Mouse (Mus musculus) adipocyte (in vitro differentiated cells): ENCODE measurements around the gene Hist1h3c.
"Not testable (repeated sequence)": the region's sequence is repeated elsewhere in the genome, so short reads cannot be mapped to it uniquely, and the experiment has no call there.

ENCODE experiments used
- DNase-seq: peaks from one replicate; pipeline ENCODE4 v3.0.0-alpha.2; 2016; ENCODE audit warnings: low spot score

Hist1h3c gene

DNA sequence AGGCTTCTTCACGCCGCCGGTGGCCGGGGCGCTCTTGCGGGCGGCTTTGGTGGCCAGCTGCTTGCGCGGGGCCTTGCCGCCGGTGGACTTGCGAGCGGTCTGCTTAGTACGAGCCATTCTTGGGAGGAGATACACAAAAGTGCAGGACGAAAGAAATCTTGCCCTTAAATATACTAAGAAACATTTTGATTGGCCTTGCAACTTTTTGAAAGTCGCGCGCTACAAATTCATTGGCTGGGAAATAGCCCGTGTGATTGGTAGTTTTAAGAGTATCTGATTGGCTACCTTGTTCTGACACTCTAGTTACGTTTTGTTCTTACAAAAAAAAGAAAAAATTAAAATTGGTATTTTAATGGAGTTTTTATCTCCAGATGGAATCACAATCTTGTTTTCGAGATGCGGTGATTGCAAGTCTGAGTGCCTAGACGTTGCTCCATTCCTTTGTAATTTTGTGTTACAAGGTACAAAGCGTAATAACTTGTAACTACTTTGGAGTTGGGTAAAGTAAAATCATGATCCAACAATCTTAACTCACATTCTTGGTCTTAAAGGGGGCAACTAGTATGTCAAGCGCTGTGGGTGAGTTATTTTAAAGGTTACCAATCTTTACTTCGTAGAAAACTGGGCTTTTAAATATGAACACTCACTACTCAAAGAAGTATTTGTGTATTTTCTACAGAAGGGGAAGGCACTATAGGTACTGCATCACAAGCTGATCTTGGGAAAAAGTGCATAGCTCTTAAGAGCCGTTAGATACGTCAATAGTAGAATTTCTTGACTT is at the start of gene Hist1h3c:
Gene Hist1h3c, minus strand, starts transcription at position 222 of the 781 bp plus-strand sequence.
- DNase-seq = peak; percentile 93

DNA sequence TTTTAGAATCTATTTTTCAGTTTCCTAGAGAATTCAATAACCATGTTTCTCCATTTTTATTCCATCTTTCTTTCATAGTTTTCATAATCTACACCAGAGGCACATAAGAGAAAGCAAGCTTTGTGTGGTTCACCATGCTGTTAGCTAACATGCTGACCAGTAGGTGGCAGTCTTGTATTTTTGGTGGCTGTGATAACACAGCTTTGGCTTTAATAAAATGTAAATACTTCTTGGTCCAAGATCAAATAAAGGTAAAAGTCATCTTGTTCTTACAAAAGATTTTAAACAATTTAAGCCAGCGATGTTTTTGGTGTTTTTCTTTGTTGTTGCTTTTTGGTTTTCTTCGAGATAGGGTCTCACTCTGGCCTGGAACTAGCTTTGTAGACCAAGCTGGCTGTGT is 47.1 kb upstream of the Hist1h3c start:
- DNase-seq = peak; percentile 72

DNA sequence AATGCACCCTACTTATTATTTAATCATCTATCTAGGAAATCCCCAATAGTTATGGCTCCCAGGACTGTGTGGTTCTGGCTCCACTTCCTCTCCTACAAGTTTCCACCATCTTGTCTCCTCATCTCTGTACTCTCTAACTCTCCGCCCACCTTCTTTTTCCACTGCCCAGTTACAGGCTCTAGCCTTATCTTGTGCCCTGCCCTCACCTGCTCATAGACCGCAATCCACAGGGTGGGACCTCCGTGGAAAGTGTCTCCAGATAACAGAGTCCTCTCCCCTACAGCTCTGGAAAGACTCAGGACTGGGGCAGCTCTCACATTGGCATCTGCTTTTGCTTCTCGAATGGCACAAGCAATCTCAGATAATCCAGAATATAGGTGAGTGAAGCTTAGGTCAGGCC is 33.6 kb upstream of the Hist1h3c start:
- no peak for DNase-seq

DNA sequence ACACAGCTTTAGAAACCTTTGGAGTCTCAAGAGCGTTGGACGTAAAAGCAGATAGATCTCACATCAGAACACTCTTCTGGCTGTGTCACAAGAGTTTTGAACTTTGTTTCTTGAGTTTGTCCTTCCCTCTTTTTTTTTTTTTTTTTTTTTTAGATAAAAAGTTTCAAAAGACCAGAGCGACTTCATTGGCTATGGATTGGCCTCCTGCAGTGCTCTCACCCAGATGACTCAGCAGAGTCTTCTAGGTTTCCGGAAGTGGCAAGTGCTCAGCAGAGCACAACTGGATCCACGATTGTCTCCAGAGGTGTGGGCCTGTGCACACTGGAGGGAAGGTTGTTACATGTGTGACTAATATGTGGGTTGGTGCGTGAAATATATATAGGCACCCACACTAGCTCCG is 32.9 kb upstream of the Hist1h3c start:
- no peak for DNase-seq

DNA sequence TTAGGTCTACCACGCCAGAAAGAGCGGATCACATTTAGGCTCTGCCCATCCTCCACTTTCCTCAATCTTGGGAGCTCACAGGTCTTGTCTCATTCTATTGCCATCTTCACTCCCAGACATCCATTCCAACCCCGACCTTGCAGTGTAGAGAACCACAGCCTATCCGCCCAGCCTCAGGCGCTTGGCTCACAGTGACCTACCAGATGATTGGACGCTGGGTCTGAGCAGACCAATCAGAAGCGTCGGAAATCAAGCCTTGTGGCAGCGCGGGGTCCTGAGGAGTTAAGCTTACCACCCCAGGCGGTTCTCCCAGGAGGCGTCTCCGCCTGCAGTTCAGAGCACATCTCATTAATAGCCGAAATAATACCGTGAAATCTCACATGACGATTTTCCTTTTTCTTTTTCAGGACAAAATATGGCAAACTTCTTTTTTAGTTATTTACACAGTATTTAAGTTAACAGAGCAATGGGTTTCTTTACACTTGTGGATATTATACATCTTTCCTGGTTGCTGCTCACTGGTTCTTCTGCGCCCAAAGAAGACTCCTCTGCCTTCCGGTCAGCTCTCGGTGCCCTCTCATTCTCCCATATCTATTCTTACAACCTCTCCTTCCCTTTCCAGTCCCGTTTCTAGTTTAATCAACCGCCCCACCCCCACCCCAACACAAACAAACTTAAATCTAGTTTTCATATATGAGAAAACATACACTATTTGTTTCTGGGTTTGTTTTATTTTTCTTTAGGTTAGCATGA is 27.3 kb upstream of the Hist1h3c start:
- no peak for DNase-seq

DNA sequence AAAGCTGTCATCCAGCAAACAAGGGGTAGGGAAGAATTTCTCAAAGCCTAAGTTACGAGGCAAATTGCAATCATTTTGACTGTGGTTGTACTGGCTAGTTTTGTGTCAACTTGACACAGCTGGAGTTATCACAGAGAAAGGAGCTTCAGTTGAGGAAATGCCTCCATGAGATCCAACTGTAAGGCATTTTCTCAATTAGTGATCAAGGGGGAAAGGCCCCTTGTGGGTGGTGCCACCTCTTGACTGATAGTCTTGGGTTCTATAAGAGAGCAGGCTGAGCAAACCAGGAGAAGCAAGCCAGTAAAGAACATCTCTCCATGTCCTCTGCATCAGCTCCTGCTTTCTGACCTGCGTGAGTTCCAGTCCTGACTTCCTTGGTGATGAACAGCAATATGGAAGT is 24.2 kb upstream of the Hist1h3c start, which contains the start of gene Trim38:
Gene Trim38, plus strand, starts transcription at position 301 of the 400 bp plus-strand sequence.
- DNase-seq = not testable (repeated sequence)

DNA sequence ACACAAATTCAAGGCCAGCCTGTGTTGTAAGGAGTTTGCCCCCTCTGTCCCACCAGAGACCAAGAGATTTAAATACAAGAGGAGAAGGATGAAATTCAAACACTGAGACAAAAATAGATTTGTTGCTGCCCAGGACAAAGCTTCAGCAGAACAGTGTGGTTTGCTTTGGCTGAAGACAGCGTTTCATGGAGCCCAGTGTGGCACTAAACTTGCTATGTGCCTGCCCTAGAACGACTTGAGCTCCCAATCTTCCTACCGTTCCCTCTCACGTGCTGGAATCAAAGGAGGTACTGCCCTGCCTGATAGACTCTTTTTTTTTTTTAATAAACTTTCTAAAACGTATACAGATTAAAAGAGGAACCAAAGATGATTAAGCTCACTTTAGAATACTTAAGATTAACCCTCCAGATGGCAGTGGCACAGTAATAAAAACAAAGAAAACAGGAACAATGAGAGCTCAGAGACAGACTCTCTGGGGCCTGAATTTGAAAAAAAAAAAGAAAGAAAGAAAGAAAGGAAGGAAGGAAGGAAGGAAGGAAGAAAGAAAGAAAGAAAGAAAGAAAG is 23.5 kb upstream of the Hist1h3c start:
- no peak for DNase-seq

DNA sequence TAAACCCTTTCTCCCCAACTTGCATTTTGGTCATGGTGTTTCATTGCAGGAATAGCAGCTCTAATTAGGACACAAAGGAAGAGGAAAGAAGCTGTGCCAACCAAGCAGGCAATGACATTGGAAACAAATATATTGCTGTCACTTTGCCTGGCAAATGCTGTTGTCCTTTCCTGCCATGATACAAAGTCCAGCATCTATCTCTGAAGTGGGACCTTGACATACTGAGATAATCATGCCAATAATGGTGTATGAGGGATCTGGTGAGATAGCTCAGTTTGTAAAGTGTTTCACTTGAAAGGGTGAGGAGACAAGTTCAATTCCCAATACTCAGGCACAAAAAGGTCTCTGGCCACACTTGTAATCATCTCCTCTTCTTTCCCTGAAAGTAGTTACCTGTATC is 21.4 kb upstream of the Hist1h3c start:
- no peak for DNase-seq

DNA sequence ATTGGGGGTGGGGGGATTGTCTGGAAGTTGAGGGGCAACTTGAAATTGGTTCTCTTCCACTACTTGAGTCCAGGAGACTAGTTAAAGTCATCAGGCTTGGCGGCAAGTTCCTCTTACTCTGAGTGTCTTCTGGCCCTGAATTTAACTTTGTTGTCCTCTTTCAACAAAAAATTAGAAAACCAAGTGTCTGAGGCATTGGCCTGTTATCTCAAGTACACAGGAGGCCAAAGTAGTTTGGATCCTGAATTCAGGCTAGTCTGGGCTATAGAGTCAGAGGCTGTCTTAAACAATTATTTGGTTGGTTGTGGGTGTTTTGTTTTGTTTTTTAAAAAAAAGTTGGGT is 19.7 kb upstream of the Hist1h3c start:
- no peak for DNase-seq

DNA sequence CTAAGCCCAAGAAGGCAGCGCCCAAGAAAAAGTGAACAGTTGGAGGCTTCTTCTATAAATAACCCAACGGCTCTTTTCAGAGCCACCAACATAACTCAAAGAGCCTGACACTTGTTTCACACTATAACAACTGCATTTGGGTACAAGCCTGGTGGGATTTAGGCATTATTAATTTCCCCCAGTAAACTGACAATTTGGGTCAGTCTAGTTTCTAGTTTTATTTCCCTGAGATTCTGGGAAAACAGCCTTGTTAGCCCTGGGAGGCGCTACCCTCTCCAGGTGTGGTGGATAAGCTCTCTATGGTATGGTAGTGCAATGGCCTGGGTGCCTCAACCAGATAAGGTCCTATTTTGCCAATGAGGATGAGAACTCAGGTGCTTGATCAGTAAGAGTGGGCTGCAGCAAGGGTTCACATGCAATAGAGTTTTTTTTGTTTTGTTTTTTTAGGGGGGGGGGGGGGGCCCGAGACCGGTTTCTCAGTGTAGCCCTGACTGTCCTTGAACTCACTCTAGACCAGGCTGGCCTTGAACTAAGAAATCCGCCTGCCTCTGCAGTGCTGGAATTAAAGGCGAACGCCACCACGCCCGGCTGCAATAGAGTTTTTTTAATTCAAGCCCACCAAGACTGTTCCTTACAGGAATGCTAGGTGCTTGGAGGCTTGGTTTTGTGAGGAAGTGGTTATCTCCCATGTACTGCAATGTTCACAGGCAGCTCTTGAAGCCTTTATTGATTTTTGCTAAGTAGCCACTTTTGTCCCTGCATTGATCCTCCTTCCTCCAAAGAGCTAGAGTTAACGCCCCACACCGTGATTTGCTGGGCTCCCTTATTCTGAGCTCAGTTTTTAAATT is 19.1 kb upstream of the Hist1h3c start:
- no peak for DNase-seq

DNA sequence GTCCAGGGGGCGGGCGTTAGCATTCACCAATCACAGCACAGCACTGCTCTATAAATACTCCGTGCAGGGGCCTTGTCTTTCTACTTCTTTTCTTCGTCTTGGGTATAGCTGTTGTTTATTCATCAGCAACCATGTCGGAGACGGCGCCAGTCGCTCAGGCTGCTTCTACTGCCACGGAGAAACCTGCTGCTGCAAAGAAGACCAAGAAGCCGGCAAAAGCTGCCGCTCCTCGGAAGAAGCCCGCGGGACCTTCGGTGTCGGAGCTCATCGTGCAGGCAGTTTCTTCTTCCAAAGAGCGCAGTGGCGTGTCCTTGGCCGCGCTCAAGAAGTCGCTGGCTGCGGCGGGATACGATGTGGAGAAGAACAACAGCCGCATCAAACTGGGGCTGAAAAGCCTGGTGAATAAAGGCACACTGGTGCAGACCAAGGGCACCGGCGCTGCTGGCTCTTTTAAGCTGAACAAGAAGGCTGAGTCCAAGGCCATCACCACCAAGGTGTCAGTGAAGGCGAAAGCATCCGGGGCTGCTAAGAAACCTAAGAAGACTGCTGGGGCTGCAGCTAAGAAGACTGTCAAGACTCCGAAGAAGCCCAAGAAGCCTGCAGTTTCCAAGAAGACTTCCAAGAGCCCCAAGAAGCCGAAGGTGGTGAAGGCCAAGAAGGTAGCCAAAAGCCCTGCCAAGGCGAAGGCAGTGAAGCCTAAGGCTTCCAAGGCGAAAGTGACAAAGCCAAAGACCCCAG is 18.4 kb upstream of the Hist1h3c start, which contains the start of gene Hist1h1a:
Gene Hist1h1a, plus strand, starts transcription at position 81 of the 738 bp plus-strand sequence.
- no peak for DNase-seq

DNA sequence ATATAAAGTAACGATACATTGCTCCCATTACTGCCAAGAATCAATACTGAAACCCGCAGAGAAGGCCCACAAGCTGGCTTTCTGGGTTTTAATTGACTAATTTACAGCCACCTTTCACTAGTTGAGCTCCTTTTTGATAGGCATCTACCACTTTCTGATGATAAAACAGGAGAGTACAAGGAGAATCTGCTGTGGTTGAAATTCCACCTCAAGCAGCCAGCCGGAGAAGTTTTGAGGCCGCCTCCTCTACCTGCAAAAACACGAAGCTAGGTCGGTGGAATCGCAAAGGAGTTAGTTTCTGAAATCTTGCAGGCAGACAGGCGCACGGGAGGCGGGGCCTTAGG is 17.8 kb upstream of the Hist1h3c start:
- no peak for DNase-seq

DNA sequence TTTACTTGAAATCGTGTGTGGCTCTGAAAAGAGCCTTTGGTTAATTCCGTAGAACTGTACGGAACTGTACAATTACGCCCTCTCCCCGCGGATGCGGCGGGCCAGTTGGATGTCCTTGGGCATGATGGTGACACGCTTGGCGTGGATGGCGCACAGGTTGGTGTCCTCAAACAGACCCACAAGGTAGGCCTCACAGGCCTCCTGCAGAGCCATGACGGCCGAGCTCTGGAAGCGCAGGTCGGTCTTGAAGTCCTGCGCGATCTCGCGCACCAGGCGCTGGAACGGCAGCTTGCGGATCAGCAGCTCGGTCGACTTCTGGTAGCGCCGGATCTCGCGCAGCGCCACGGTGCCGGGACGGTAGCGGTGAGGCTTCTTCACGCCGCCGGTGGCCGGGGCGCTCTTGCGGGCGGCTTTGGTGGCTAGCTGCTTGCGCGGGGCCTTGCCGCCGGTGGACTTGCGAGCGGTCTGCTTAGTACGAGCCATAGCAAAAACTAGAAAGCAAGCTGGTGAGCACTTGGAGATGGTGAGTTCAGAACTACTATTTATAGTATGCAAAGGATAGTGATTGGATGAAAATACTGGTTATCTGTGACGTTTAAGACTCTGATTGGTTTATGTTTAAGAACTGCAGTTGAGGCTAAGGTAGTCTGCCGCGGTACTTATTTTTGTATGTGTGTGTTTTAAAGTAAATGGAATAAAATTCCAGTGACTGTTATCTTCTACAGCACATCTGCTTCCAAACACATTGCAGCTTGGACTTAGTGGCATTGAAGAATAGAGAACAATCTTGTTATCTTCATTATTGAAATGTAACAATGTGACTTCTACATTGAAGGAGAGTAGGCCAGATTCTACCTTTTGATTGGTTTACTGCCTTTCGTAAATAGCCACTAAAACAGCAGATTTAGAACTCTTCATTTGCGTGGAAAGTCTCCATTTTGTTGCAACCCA is 16.7 kb upstream of the Hist1h3c start, which contains the start of gene Hist1h3a:
Gene Hist1h3a, minus strand, starts transcription at position 516 of the 951 bp plus-strand sequence.
- peak; percentile 72 for DNase-seq

DNA sequence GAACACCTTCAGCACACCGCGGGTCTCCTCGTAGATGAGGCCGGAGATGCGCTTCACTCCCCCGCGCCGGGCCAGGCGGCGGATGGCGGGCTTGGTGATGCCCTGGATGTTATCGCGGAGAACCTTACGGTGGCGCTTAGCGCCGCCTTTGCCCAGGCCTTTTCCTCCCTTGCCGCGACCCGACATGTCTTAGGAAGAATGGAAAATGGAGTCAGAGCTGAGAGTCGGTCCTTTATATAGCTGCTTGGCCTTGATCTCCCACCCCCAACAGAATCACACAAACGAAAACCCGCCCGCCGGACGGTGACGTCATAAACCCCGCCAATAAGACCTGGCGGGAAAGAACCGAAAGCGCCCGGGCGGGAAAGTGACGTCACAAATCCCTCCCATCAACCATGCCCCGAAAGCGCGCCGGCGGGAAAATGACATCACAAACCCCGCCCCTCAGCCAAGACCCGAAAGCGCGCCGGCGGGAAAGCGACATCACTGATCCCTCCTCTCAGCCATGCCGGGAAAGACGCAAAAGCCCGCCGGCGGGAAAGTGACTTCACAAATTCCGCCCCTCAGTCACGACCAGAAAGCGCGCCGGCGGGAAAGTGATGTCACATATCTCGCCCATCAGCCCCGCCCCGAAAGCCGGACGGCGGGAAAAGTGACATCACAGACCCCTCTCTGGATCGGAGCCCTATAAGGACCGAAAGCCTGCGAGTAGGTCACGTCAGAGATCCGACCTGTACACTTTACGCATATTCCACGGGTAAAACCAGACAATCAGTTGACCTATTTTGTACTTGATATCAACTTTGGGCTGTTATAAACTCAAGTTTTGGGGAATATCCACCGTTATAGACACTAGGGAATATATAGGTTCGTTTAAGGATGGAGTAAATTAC is 15.8 kb upstream of the Hist1h3c start, which contains the start of gene Hist1h4a:
Gene Hist1h4a, minus strand, starts transcription at position 259 of the 893 bp plus-strand sequence.
- DNase-seq = peak; percentile 93

DNA sequence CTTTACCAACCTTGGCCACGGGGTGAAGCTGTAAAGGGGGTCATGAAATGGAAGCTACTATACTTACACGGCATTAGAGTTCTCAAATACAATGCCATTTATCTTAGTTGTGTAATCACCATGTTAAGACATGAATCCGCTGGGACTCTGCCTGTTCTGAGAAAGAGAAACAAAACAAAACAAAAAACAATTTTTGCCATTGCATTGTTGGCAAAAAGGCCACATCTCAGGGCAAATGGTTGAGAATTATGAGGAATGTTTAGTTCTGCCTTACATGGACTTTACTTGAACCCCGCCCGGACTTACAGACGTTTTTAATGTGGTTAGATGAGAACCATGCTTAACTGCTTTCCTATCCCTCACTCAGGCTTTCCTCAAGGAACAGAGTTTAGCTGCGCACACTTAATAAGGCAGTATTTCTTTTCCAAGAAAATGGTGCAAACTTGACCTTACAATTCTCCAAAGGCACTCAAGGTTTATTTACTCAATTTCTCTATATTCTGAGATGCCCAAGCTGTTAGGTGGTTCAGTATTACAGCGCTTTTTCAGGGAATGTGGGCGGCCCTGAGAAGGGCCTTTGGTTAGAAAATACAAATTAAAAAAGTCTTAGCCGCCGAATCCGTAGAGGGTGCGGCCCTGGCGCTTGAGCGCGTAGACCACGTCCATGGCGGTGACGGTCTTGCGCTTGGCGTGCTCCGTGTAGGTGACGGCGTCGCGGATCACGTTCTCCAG is 15.0 kb upstream of the Hist1h3c start:
- DNase-seq = peak; percentile 48

DNA sequence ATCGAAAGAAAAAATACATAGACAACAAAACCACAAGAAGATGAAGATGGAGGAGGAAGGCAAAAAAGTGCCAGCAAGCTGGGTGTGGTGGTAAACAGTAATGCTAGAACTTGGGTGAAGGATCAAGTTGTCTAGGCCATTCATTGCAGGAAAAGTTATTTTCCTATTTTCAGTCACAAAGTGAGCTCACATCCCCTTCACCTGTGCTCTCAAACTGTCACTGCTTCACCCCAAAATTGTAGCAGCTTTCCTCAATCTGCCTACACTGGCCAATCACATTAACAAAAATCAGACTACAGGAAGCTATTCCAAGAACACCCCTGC is 14.5 kb upstream of the Hist1h3c start:
- DNase-seq = no peak

DNA sequence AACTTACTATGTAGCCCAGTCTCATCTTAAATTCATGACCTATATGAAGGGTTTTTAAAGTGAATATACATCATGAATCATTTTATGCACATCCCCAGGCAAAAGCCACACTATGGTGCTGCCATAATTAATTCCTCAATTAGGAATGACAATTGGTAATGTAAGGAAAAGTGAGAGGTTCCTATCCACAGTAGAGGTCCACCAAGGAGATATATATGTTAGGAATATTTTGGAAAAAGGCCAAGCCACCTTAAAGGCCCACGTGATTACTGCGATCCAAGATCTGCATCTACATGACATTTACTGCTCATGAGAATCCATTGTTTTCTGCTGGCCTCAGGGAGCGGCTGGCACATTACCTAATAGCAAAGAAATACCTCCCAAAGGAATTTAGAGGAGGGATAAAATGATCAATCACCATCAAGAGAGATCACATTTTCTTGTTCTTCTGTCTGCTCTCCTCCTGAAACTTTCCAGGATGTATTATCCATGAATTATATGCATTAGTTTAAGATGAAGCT is 13.9 kb upstream of the Hist1h3c start:
- no peak for DNase-seq

DNA sequence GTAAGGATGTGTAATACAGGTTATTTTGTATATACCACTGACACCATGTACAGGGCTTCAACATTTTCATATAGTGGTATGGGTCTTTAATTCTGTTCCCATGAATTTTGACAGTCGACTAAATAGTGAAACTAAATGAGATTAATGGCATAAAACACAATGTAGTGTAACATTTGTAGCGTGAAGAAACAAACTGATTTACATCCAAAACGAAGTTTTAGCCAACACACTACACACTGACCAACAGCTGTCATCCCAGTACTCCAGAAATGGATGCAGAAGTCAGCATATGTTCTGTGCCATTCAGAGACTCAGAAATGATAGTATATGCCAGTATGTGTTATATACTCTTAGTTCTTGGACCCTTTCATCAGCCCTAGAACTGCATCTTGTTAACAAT is 12.5 kb upstream of the Hist1h3c start:
- DNase-seq = no peak
